Mouse (Mus musculus) c-Kit-negative CD71-positive TER-119-positive erythroid progenitor cells, embryonic 14.5 days (primary cell): ENCODE results near the gene Scn8a.

Experiments
- DNase-seq: peaks from one replicate; pipeline ENCODE4 v3.0.0-alpha.2; 2013; ENCODE audit warnings: low read depth, low spot score

The Scn8a gene

DNA sequence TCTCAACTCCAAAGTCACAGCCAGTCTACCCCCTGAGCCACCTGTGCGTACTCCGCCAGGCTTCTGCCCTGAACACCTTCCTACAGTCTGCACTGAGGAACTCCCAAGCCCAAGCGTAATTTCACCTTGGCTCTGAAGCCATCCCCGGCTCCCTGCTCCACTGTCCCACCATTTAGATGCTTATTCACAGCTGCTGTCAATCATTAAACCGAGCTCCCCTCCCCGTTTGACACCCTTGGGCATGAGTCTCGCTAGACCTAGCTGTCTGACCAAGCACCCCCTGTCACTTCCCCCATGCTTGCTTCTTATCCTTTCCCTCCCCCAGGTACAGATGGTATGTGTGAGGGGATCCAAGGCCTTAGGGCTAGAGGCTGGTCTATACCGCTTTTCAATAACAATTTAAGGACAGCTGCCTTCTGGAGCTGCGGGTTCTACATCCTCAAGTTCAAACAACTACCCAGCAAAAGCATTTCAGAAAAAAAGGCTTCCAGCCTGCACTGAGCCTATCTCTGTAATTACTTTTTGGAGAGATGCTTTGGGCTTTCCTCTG is 200.1 kb downstream of the Scn8a start:
- no peak for DNase-seq

DNA sequence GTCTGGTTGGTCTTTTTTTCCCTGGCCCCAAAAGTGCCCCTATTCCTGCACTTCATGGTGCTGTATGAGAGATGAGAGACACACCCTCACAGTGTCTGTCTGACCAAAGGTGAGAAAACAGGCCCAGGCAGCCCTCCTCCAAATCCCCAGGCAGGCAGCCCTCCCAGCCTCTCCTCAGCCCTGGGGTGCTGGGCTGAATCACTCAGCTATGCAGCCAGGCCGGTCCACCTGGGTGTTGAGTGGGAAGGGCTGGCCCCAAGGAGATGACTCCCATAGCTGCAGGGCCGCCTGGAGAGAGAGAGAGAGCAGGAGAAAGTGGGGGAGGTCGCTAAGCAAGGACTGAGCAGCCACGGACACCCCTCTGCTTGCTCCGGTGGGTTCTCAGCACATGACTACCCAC is 201.1 kb downstream of the Scn8a start:
- DNase-seq, result no peak

DNA sequence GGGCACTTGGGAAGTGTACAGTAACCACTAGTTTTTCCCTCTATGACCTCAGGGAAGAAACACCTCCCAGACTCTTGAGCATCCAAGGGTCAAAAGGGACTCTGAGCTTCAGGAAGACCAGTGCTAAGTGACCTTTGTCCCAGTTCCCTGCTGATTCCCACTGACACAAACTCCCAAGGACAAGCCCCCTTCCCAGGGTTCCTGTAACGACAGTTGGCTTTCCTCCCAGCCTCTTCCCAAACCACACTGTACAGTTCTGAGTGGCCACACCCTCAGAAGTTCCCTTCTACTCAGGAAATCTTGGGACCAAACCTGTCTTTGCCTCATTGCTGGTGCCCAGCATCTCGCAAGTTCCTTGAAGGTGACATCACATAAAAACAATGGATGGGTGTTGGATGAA is 203.1 kb downstream of the Scn8a start:
- DNase-seq, result no peak

DNA sequence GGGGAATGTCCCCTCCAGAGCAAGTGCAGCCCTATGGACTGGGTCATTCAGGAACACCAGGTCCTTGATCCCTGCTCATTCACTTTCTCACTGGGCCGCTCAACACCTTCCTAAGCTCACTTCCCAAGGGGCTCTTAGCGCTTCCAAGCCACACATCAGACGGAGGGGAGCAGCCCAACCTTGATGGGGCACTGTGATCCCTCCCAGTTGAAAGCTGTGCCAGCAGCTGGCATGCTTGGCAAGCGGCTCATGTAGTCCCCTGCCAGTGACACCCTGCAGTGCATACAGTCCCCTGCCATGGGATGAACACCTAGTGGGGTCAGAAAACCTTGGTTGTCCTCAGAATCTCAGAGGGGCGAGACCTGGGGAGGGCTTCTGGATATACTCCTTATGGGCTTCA is 204.4 kb downstream of the Scn8a start:
- DNase-seq, result no peak

DNA sequence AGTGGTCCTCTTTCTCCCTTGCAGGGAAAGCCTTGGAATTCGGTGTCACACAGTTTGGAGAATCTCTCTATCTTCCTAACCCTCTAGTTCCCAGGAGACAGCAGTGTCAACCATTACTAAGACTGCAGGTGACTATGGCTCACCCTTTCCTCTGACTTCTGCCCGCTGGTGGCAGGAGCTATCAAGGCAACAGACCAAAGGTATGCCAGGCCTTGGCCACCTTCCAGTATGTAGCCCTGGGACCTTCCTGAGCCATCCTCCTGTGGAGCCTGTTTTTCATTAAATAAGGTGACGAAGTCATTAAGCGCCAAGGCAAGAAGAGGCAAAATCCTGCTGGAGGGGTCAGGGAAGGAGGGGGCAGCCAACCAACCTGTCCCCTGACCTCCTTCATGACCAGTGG is 205.5 kb downstream of the Scn8a start:
- no peak for DNase-seq

DNA sequence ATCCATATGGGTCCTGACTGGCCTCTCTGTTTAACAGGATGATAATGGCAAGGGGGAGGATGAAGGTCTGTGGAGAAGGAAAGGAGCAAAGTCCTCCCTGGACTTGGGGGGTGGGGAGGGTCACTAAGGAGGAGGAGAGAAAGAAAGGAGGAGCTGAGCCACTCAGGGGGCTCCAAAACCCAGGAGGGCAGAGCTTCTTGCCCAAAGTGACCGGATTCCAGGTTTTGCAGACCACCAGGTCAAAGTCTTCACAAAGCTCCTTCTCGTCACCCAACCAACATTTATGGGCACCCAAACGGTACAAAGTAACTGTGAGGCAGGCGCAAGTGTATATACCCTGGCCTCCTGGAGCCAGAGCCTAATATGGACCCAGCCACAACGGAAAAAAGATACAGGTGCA is 206.0 kb downstream of the Scn8a start:
- no peak for DNase-seq

DNA sequence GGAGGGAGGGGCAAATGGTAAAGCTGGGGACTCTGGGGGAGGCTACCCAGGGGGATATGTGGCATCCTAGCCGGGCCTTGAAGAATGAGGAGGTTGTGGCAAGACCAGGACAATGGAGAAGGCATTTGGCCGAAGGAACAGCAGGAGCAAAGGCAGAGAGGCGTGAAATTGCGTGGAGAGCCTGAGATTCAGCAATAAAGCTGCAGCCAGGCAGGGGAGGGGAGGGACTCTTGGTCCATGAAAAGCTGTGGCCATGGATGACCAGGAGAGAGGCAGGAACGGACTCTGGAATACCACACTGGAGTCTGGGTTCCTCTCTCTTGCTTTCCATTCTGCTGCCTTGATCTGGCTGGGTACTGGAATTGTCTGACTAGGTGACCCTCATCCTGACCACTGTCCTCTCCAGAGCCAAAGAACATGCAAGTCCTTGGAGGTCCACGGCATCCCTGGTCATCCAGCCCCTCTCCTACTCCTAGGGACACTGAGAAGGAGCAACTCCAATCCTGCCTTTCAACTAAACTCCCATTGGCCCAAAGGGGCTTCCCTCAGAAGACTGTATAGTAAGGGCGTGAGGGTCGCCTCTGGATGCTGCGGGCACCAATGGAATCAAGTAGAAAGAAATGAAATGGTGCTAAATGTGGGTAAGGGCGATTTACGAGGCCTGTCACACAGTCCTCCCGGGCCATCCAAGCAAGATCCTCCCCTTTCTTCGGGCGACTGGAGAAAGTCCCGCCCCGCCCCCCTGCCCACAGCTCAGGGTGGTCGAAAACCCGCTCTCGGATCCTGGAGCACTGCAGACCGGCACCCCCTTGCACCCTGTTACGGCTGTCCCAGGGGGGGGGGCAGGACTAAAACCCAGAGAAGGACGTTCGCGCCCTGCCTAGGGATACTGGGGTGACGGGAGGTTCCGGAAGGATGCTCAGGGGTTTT is 206.7 kb downstream of the Scn8a start:
- DNase-seq, result no peak

DNA sequence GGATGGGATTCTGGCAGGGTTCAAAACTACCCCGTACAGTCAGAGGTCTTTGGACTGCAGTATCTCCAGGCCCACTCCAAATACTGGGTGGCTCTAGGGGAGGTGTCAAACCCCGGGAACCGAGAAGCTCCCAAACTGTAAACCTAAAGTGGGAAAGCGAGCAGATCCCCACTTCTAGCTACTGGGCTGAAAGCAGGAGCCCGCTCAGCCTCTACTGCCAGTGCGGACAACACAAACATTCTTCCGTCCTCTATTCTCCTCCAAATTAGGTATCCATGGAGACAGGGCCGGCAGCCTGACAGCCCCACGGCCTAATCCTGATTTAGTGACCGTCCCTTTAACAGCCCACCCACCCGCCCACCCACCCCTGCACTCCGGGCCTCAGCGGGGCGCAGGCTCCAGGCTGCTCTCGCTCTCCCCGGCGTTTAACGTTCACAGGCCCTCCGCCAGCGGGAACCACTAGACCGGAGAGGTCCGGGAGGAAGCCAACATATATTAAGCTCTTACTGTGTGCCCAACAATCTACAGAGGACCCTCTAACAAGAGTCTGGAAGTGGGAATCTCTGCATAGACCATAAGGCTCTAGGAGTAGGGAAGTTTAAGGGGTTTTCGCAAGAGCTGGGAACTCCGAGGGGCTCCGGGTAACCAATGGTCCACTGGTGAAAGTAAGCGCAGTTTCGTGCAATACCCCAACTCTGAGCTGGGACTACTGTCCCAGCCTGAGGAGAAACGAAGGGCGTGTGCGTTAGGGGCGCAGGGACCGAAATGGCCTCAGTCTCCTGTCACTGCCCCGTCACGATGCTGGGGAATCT is 207.5 kb downstream of the Scn8a start:
- DNase-seq, result no peak

DNA sequence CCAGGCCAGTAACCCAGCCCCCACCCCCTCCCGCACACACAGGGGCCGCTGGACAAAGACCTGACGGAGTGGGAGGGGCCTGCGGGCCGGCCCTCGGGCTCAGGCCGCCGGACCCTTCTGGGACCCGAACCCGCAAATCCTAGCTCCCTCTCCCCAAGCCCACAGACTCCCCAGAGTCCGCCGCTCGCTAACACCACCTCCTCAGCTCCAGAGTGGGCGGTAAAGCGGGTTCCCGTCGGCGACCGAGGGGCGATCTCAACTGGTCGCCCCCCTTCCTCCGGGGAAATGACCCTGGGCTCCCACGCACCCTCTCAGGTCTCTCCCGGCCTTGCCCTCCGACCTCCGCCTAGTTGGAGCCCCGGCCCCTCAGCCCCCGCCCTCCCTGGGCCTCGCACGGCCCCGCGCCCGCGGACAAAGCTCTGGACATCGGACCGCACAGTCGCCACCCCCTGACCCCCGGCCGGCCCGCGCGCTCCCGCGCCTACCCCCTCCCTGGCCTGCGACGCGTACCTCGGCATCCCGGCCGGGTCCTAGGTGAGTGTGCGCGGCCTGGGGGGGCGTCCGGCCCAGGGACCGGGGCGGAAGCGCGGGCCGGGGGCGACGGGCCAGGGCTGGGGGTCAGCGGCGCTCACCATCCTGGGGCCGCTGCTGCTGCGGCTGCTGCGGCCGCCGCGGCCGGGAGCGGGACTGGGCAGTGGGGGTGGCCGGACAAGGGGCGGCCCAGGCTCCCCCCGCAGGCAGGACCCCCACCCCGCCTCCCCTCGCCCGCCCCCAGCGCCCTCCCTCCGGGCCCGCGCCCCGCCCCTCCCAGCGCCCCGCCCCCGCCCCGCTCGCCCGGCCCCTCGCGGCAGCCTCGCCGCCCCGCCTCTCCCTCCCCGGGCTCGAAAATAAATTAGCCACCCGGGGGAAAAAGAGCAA is 208.4 kb downstream of the Scn8a start, which contains the start of gene Fignl2:
TSS of gene Fignl2 (minus strand) at position 755 of the 918 bp plus-strand sequence.
- no peak for DNase-seq

DNA sequence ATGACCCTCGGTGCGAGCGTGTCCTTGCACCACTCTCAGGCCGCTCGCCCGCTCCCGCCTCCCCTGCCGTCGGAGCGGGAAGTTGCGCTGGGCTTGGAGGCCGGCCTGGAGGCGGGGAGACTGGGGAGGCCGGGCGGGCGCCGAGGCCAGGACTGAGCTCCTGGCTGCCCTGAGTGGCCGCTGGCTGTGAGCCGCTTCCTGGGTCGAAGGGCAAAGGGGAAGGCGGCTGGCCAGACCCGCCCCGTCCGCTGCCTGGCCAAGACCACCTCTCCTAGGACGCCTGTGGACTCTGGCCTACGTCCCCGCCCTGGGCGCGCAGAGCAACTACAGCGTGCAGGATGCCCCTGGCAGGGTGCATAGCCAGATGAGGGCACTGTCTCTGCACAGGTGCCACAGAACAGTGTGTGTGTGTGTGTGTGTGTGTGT is 209.1 kb downstream of the Scn8a start:
- no peak for DNase-seq

DNA sequence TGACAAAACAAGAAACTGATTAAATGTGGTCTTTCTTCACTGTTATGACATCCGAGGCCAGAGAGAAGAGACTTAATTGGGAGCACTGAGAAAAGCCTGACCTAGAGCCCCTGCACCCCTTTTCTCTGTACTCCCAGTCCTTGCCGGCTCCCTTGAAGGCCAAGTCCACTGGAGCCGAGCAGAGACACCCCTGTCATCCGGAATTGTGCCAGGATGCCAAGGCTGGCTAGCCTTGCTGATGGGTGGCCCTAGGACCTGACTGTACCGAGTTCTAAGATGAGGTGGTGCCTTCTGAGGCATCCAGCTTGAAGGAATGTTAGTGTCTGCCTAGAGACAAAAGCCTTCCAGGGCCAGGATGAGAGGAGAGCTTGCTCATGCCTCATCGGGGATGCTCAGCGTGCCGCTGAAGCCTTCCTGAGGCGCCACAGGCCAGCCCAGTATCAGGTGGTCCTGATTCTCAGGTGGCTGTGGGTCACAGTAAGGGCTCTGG is 210.4 kb downstream of the Scn8a start:
- DNase-seq, result no peak

DNA sequence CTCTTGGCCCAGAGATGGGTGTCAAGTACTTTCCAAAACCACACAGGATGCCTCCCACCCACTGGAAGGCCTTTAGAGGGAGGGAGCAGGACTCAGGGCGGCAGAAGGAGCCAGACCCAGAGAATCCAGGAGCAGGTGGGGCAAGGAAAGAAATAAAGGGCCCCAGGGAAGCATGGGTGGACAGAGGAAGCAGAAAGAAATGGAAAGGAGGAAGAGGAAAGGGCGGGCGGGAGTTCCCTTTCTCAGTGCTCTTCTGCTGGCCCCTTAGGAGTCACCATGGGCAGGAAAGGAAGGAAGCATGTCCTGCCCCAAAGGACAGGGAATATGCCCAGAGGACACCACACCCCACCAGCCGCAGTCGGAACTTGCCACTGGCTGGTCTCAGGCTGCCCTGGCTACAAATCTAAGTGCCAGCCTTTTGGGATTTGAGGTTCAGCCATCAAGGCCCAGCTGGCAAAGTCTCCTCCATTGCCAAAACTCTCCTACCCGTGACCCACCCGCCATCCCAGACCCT is 211.4 kb downstream of the Scn8a start:
- DNase-seq, result no peak

DNA sequence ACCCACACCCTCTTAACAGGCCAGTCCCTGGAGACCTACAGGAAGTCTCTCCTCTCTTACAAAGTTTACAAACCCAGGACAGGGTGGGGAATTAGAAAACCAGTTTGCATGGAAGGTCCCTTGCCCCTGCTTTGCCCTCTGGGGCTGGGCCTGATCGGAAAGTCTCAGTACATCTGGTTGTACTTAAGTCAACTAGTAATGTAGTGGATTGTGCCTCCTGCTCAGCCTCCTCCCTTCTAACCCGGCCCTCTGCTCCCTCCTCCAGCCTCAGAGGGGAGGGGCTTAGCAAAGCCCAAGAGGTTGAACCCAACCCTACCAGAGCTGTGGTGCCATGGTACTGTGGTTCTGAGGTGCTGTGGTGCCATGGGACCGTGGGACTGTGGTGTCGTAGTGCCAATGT is 212.6 kb downstream of the Scn8a start:
- DNase-seq, result no peak

DNA sequence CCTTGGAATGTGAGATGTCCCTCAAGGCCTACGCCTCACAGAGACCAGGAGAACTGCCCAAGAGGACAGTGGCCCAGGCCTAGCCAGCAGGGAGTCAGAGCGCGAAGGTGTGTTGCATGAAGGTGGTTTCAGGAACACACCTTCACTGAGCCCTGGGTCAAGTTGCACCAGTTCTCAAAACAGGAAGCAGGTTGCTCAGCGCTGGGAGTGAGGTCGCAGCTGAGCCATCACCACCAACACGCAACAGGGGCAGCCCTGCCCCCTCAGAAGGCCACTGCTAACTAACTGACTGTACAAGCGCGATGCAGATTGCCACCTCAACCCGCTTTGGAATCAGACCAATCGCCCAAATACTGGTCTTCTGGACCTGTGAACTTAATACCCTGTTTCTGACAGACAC is 214.8 kb downstream of the Scn8a start:
- no peak for DNase-seq

DNA sequence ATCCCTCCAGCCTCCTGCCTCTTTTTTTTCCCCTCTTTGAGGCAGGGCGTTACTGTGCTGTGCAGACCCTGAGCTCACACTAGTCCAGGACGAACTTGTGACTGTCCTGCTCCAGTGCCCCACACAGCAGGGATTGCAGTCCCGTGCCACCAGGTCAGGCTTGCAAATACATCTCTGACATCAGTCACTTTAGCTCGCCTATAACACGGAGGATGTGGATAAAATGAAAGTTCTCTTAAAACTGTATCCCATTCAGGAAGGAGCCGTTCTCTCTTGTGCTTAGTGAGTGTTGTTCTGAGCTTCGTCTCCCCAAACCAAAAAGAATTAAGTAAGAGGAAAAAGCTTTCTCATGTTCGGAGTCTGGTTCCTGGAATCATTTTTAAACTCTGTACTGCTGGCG is 216.8 kb downstream of the Scn8a start:
- DNase-seq, result no peak

DNA sequence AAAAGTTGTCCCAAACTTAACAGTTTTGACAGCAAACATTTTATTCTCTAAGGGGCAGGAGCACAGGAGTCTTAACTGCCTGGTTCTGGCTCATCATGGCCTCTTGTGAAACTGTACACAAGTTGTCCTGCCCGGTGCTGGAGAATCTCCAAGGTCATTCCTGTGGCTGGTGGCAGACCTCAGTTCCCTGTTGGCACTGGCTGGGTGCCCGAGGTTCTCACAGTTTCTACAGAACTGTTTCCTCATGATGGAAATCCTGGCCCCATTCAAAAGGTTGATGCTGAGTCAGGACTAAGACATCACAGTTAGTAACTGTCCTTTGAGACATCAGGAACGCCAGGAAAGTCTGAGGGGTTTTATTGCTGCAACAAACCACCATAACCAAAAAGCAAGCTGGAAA is 217.3 kb downstream of the Scn8a start:
- no peak for DNase-seq

DNA sequence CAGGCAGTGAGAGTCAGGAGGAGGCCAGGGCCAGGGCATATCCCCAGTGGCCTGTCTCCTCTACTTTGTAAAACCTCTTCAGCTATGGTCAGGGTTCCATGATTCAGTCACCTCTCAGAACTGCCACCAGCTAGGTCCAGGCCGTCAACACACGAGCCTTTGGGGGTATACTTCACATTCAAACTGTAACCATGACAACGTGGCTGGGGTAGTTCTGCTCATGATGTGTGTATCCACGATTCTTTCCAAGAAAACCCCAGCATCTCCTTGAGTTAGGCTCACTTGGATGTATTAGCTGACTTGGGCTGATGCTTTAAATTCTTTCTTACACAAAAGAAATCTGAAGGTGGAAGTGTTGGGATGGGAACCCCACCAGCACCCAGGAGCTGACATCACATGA is 218.6 kb downstream of the Scn8a start:
- no peak for DNase-seq

DNA sequence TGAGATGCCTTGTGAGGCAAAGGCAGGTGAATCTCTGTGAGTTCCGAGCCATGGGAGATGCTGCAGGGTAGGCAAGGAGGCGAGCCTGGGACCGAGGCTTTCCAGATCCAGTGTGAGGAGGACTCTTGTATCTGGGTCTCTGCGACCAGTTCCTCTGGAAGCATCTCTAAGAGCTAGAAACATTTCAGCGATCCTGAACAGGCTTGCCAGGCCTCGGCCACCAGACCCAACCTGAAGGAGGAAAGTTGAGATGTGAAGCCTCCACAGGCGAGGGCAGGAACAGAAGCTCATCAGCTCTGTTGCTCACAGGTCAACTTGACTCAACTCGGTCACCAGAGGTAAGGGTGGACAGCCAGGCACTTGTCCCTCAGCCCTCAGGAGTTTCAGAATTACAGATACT is 221.9 kb downstream of the Scn8a start:
- DNase-seq, result no peak

DNA sequence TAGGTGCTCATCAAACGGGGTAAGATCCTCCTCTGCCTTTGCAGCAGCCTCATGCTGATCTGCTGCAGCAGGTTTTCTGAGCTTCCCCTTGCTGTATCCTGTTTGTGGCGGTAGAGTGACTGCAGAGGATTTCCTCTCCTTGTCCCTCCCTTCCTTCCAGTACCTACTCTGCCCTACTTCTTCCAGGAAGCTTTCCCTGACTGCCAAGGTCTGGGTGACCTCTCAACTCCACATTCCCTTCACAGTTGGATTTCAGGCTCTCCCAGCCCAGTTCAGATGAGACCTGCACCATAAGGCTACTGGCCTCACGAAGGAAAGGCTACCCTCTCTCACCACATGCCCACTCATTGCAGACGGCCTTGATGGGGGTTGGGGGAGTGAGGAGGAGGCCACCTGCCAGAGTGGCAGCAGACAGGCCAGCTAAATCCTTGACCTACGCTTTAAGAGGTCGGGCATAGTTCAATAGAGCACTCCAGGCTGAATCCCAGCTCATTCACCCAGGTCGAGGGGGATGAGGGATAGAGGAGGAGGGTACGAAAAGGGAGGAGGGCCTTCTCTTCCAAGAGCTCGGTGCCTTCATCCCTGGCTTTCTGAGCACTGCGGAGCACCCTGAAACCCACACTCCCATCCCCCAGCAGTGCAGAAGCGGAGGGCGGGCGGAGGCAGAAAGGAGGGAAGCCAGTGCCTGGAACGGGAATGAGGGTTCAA is 222.6 kb downstream of the Scn8a start:
- DNase-seq, result no peak
